Mouse (Mus musculus) stomach, embryonic 16.5 days (tissue): ENCODE data around the gene Agap1. TPM values are rescaled to one million over a fixed set of nuclear protein-coding genes. Genes with fewer than 3 reads are reported as not detected.

Source experiments
- ATAC-seq: fragments of 200-750 bp; cut with Nextera tagmentation; 2 replicates; pipeline ENCODE4 v1.8.0; 2017; ENCODE audit warnings: moderate number of reproducible peaks, moderate TSS enrichment; ENCODE audit not compliant: insufficient read depth, low FRiP score
- H3K27ac ChIP-seq: fragments of 300-500 bp; sonication (generic); 2 replicates; pipeline ENCODE4 v1.5.1; 2014; ENCODE audit warnings: low read length
- H3K27me3 ChIP-seq: fragments of 300-500 bp; sonication (generic); 2 replicates; pipeline ENCODE4 v1.6.1; 2014; ENCODE audit warnings: low read length, control low read depth, mixed read lengths; ENCODE audit not compliant: control insufficient read depth, insufficient read depth
- H3K36me3 ChIP-seq: fragments of 300-500 bp; sonication (generic); 2 replicates; pipeline ENCODE4 v1.6.1; 2014; ENCODE audit warnings: low read length; ENCODE audit not compliant: control insufficient read depth, insufficient read depth
- H3K4me1 ChIP-seq: fragments of 300-500 bp; sonication (generic); 2 replicates; pipeline ENCODE4 v1.6.1; 2014; ENCODE audit warnings: low read length, control low read depth, mixed read lengths; ENCODE audit not compliant: control insufficient read depth, insufficient read depth
- H3K4me2 ChIP-seq: fragments of 300-500 bp; sonication (generic); 2 replicates; pipeline ENCODE4 v1.6.1; 2014; ENCODE audit warnings: low read depth, low read length, mixed read lengths
- H3K4me3 ChIP-seq: fragments of 300-500 bp; sonication (generic); replicated peaks from 2 replicates; pipeline ENCODE4 v1.5.1; 2014; ENCODE audit warnings: mild to moderate bottlenecking, low read length
- H3K9ac ChIP-seq: fragments of 300-500 bp; sonication (generic); 2 replicates; pipeline ENCODE4 v1.6.1; 2014; ENCODE audit warnings: low read length
- H3K9me3 ChIP-seq: fragments of 300-500 bp; sonication (generic); replicated peaks from 2 replicates; pipeline ENCODE4 v1.6.1; 2016; ENCODE audit warnings: low read length, control low read depth; ENCODE audit not compliant: control insufficient read depth
- WGBS: fragments of 180-500 bp; shearing (Covaris S2); extraction: QIAGEN DNeasy Blood & Tissue Kit; methylation state at CpG from one replicate; pipeline ENCODE4 v1.1.7; 2014; 5-methylcytosine and 5-hydroxymethylcytosine counted together
- polyA plus RNA-seq: library from polyadenylated mRNA; unstranded; fragments of >200 nt; fragmentation: Nextera tagmentation; extraction: Ambion mirVana; gene quantifications from 2 replicates; pipeline ENCODE4 v1.2.1, GENCODE M21; 2015

The Agap1 gene
- polyA plus RNA-seq, 1 experiment from 2014 or later = 5.8 TPM

DNA sequence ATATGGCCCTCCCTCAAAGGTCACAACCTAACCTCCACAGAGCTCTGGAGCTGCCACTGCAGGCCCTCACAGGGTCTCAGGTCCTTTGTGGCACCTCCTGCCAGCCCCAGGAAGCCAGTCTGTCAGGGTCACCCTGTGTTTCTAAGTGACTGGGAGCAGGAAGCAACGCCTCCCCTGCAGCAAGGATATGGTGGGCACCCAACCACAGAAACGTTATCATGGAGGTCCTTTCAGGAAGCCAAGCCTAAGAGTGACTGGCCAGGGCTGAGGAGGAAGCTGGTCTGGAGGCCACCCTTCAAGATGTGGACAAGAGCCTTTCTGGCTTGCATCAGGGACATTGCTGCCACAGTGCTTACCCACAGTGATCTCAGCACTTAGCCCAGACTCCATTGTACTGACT, 444.4 kb downstream of the Agap1 start:
- Histone ChIP-seq H3K36me3 (no peaks in the 10 kb centered on the region), H3K27ac (no peak overlapping the region), H3K4me1 (no peaks in the 10 kb centered on the region), H3K4me3 (no peak overlapping the region), H3K27me3 (no peaks in the 10 kb centered on the region), H3K9me3 (no peaks in the 10 kb centered on the region), H3K9ac (no peak overlapping the region), H3K4me2 (no peak overlapping the region)
- ATAC-seq = no peak
- 73% methylated on average over 2 of the region's 2 CpGs for WGBS

DNA sequence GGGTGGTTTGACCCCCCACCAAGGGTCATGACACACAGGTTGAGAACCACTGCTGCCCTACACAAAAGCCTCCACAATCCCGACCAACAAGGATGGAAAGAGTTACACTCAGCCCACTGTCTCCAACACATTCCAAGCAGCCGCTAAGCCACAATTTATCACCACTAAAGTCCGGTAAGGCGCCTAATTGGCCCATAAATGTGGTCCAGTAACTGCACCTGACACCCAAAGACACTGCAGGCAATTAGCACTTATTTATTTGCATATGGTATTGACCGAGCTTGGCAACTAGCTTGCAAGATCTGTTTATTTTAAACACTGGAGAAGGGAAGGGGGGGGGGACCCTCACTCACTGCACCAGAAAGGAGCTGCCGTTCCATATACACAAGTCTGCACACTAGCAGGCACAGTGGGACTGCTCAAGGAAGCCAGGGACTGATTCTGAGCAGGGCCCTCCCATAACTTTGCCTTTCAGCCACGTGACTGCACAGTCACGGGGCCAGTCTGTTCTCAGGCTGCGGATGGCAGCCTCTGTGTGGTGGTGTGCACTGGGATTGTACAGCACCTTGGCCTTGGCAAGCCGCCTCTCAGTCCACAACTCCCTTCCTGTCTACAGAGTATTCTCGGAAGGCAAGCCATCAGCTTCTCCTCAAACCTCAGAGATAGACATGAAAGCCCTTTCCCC, 445.3 kb downstream of the Agap1 start:
- no peak overlapping the region for H3K4me3 ChIP-seq
- WGBS = 54% methylated on average over 11 of the region's 11 CpGs
- no peaks in the 10 kb centered on the region for H3K36me3 ChIP-seq
- H3K27me3 ChIP-seq = no peaks in the 10 kb centered on the region
- no peaks in the 10 kb centered on the region for H3K9me3 ChIP-seq
- ATAC-seq = no peak
- H3K9ac ChIP-seq = no peak overlapping the region
- H3K27ac ChIP-seq = no peak overlapping the region
- no peaks in the 10 kb centered on the region for H3K4me1 ChIP-seq
- no peak overlapping the region for H3K4me2 ChIP-seq

DNA sequence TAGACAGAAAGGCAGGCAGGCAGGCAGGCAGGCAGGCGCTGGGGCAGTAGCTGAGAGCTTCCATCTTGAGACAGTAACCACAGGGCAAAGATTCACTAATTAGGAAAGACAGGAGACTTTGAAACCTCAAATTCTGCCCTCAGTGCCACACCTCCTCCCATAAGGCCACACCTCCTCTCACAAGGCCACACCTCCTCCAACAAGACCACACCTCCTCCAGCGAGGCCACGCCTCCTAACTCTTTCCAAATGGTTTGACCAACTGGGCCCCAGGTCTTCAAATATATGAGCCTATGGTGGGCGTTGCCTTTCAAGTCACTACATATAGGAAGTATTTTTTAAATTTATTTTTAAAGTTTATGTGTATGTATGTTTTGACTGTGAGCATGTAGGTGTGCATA, 446.8 kb downstream of the Agap1 start:
- Histone ChIP-seq H3K9ac (no peak overlapping the region), H3K4me1 (no peaks in the 10 kb centered on the region), H3K27ac (no peak overlapping the region), H3K4me2 (no peak overlapping the region), H3K4me3 (no peak overlapping the region), H3K9me3 (no peaks in the 10 kb centered on the region), H3K36me3 (no peaks in the 10 kb centered on the region), H3K27me3 (no peaks in the 10 kb centered on the region)
- 80% methylated on average over 4 of the region's 4 CpGs for whole genome bisulfite sequencing
- ATAC-seq = no peak

DNA sequence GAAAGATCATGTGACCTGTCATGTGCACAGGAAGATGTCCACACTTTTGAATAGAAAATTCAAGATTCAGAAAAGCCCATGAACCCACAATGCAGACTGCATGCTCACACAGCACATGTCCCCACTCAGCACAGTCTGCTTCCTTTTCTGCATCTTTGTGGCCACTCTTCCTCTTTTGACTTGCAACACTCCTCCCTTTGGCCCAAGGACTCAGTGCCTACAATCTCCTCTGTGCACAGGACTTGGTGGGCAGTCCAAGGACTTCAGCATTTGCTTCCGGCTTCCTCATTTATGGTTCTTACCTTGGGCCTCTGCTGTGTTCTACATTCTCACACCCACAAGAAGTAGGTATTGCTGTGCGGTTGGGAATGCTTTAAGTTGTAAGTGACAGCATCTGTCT, 447.6 kb downstream of the Agap1 start:
- no peak overlapping the region for H3K27ac ChIP-seq

DNA sequence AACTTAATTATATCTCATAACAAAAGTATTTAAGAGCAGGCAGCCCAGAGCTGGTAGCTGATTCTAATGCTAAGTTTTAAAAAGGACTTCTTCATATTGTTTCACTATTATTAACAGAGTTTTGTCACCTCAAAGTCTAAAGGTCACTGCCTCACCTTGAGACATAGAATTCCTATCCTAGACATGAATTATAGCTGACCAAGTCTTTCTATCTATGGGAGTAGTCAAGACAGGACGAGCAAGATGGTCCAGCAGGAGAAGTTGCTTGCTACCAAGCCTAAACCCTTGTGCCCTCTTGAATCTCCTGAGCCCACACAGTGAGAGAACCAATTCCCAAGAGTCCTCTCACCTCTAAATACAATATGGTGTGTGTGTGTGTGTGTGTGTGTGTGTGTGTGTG, 448.0 kb downstream of the Agap1 start:
- no peaks in the 10 kb centered on the region for H3K36me3 ChIP-seq
- H3K9ac ChIP-seq = no peak overlapping the region
- H3K27me3 ChIP-seq = no peaks in the 10 kb centered on the region
- no peak overlapping the region for H3K4me3 ChIP-seq
- no peak for ATAC-seq
- no peaks in the 10 kb centered on the region for H3K9me3 ChIP-seq
- no peaks in the 10 kb centered on the region for H3K4me1 ChIP-seq
- 80% methylated on average over 1 of the region's 1 CpGs for WGBS
- H3K4me2 ChIP-seq = no peak overlapping the region
- no peak overlapping the region for H3K27ac ChIP-seq

More for the DNA sequence above, 447.6 kb downstream of the Agap1 start:
- Histone ChIP-seq H3K4me2 (no peak overlapping the region), H3K36me3 (no peaks in the 10 kb centered on the region), H3K4me3 (no peak overlapping the region), H3K27me3 (no peaks in the 10 kb centered on the region), H3K4me1 (no peaks in the 10 kb centered on the region), H3K9ac (no peak overlapping the region), H3K9me3 (no peaks in the 10 kb centered on the region)
- 85% methylated on average over 2 of the region's 2 CpGs for WGBS
- ATAC-seq = no peak

DNA sequence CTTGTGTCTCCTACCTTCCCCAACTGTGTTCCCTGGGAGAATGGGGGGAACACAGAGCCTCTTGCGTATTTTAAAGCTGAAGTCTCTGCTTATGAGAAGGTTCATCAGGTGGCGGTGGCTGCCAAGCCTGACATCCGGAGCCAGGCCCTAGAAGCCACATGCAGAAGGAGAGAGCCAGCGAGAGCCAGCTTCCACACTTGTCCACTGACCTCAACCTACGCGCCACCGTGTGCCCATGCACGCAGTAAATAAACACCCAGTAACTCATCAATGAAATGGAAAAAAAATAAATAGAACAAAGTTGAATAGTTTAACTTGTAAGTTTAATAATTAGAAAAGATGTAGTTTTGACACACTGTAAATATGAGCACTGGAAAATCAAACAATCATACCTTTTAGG, 455.2 kb downstream of the Agap1 start:
- no peaks in the 10 kb centered on the region for H3K9me3 ChIP-seq
- H3K36me3 ChIP-seq = no peaks in the 10 kb centered on the region
- H3K4me1 ChIP-seq = no peaks in the 10 kb centered on the region
- H3K4me2 ChIP-seq = no peak overlapping the region
- H3K27me3 ChIP-seq = no peaks in the 10 kb centered on the region
- no peak overlapping the region for H3K4me3 ChIP-seq
- no peak for ATAC-seq
- WGBS = 80% methylated on average over 8 of the region's 8 CpGs
- H3K27ac ChIP-seq = no peak overlapping the region
- no peak overlapping the region for H3K9ac ChIP-seq

DNA sequence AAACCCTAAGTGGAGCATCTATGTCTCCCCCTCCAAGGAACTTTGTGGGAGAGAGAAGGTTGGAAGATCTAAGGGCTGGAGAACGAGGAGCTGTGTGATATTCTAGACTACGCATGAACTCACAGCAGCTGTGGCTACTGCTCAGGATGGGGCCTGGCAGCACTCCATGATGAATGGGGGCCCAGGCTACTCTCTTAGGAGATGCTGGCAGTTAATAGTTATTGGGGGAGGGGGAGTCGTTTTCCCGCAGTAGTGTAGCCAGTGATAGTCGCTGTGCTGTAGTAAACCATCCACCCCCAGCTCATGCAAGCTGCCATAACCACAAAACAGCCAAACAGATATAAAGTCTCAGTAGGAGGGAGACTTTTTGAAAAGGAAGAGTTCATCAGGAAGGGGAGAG, 457.8 kb downstream of the Agap1 start:
- Histone ChIP-seq H3K27ac (no peak overlapping the region), H3K27me3 (peaks cover 2% of the 10 kb centered on the region; the same call in 1 of the 2 replicates), H3K4me1 (no peaks in the 10 kb centered on the region), H3K36me3 (no peaks in the 10 kb centered on the region), H3K4me3 (no peak overlapping the region), H3K9ac (no peak overlapping the region), H3K9me3 (no peaks in the 10 kb centered on the region), H3K4me2 (no peak overlapping the region)
- whole genome bisulfite sequencing = 31% methylated on average over 5 of the region's 5 CpGs
- ATAC-seq = no peak

DNA sequence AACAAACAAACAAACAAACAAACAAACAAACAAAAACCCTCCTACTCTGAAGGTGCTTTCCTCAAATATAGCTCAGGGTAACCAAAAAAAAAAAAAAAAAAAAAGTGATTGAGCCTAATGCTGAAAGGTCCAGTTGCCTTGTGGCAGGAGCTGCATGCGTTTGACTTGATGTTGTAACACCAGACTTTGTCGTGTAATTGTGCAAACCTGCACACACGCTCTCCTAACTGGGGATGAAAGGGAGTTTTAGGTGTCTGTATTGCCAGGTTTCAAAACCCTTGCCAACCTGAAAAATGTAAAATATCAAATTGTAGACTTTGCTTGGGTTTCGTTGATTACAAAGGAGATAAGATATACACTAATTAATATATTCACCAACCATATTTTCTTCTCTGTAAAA, 459.0 kb downstream of the Agap1 start:
- H3K27ac ChIP-seq = no peak overlapping the region
- 77% methylated on average over 4 of the region's 4 CpGs for WGBS
- peaks cover 13% of the 10 kb centered on the region; the same call in 1 of the 2 replicates for H3K27me3 ChIP-seq
- no peaks in the 10 kb centered on the region for H3K9me3 ChIP-seq
- H3K9ac ChIP-seq = no peak overlapping the region
- no peaks in the 10 kb centered on the region for H3K4me1 ChIP-seq
- no peak for ATAC-seq
- no peak overlapping the region for H3K4me2 ChIP-seq
- no peak overlapping the region for H3K4me3 ChIP-seq
- no peaks in the 10 kb centered on the region for H3K36me3 ChIP-seq

DNA sequence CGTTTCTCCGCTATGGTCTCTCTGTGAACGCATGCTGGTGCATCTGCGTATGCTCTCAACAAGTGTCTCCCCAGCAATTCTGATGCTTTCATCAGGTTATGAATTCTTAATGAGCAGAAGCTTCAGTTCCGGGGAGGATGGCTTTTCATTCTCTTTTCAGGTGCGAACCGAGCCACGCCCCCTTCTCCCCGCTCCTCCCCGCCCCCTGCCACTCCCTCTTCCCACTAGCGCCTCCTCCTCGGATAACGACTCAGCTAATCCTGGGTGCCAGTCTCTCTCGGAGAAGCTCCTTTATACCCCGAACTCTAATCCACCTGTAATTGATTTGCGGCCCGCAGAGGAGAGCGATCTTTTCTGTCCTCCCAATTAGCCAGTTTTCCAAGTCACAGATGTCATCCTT, 463.5 kb downstream of the Agap1 start:
- Histone ChIP-seq H3K27me3 (peaks cover 52% of the 10 kb centered on the region), H3K9me3 (no peaks in the 10 kb centered on the region), H3K27ac (no peak overlapping the region), H3K9ac (no peak overlapping the region), H3K36me3 (no peaks in the 10 kb centered on the region), H3K4me1 (peaks cover 5% of the 10 kb centered on the region), H3K4me3 (no peak overlapping the region), H3K4me2 (no peak overlapping the region)
- WGBS = 25% methylated on average over 18 of the region's 18 CpGs
- no peak for ATAC-seq
